Mouse (Mus musculus): ENCODE data around the gene Uap1l1.
"Not testable (repeated sequence)": the region's sequence is repeated elsewhere in the genome, so short reads cannot be mapped to it uniquely, and the experiment has no call there.

Uap1l1 gene

DNA sequence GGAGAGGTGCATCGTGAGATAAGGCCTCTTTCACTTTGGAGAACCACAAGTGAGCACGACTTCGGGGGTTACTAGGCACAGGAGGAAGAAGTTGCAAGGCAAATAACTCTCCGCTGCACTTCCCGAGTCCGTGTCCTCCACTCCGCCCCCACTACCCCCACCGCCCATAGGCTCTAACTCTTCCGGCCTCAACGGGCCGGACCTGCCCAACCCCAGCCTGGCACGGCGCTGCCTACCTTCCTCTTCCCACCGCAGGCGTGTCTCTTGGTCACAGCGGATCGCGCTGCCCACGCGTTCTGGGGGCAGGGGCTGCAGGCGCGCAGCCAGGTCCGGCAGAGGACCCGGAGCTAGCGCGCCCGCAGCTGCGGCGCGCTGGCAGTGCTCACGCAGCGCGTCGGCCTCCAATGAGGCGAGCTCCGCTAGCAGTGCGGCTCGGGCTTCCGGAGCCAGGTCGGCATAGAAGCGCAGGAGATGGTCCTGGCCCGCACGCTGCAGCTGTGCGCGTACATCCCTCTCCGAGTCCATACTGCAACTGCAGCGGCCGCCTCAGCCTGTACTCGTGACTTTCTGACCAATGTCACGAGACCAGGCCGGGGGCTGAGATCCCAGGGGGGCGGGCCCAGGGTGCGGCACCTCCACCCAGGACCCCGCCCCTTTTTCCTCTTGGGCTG is at the start of gene Uap1l1:
TSS of gene Uap1l1 (minus strand) at position 592 of the 671 bp plus-strand sequence.
- DNase-seq (ENCODE audit: low read depth, low spot score), result peak; percentile 75

DNA sequence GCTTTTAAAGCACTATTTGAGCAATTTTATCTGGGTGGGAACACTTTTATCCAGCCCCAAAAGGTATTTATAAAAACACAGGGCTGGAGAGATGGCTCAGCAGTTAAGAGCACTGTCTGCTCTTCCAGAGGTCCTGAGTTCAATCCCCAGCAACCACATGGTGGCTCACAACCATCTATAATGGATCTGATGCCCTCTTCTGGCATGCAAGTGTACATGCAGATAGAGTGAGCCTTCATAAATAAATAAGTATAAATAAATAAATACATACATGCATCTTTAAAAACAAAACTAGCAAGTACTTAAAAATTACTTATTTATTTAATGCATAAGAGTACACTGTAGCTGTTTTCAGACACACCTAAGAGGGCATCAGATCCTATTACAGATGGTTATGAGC is 48.0 kb upstream of the Uap1l1 start:
- not testable (repeated sequence) for DNase-seq (ENCODE audit: low read depth, low spot score)

DNA sequence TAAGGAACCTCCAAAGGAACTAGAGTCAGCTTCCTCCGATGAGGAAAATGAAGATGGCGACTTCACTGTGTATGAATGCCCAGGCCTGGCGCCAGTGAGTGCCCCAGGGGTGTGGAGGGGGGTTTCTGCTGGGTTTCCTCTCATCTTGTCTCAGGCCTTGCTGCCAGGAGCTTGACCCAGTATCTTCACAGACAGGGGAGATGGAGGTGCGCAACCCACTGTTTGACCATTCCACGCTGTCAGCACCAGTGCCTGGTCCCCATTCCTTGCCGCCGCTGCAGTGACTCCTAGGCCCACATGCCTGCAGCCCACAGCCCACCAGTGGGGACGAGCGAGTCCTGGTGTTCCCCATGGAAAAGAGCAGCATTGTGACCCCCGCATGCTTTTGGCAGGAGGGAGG is 43.4 kb upstream of the Uap1l1 start:
- no peak for DNase-seq (ENCODE audit: low read depth, low spot score)

DNA sequence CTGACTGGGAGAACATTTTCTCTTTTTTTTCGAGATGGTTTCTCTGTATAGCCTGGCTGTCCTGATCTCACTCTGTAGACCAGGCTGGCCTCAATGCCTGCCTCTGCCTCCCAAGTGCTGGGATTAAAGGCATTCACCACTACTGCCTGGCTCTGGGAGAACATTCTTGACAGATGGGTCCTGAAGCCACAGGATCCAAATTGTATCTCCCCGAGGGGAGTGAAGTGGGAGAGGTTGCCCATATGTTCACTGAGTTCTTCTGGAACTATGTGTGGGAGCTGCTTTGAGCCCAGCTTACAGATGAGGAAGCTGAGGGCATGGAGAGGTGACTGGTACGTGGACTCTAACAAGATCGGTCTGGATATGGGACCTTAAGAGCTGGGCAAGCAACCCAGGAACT is 38.5 kb upstream of the Uap1l1 start:
- DNase-seq (ENCODE audit: low read depth, low spot score), result no peak

DNA sequence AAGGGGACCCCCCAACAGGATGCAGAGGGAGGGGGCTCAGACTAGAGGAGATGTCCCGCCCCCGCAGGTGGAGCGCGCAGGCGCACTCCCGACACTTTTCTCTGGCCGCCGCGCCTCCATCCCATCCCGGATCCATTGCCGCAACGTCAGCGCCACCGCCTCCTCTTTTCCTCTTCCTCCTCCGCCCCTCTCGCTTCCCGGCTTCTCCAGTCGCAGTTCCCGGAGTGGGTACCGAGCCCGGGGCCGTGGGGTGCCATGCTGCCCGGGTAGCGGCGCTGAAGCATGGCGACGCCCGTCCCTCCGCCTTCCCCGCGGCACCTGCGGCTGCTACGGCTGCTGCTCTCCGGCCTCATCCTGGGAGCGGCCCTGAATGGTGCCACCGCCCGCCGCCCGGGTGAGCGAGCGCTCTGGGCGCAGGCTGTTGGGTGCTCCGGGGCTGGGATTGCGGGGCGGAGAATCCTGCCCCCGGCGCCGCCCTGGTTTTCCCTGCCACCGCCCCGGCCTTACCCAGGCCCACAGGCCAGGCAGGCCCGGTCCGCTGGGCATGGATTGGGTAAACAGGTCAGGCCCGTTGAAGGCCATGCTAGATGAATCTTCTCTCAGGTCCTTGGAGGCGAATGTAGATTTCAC is 37.6 kb upstream of the Uap1l1 start:
- DNase-seq (ENCODE audit: low read depth, low spot score), result no peak

DNA sequence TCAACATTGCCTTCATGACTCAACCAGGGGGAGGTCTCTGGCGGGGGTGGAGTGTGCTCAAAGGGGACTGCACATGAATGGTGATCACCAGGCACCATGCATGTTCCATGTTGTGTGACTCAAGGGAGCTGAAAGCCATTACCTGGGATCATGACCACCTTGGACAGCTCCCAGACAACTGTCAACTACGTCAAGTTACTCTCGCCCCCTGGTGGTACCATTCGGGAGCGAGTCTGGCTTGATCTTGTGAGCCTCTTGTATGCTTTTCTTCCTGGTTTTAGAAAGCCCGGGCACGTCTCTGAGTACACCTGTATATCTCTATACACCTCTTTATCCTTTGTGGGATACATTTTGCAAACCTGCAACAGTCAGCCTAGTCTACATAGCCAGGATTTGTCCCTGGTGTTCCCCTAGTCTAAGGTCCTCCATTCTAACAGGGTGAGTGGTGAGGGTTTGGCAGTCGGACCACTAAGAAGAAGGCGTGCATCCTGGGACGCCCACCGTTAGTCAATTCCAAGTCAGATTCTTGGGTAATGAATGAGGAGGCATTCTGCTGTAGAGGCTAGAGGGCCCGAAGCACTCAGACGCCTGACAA is 37.0 kb upstream of the Uap1l1 start:
- peak; percentile 87 for DNase-seq (ENCODE audit: low read depth, low spot score)

DNA sequence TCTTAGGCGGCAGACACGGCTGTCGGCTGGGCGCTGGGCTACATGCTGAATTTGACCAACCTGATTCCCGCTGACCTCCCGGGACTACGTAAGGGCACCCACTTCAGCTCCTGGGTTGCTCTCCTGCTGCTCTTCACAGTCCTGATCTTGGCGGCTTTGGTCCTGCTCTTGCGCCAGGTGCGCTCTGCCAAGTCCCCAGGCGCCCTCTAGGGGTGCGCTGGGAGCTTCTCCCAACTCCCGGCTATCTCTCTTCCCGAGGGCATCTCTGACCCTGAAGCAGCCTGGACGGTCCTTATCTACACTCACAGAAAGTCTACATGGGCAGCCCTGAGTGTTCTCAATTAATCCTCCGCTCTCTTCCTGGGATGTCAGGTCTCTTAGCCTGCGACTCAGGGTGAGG is 35.3 kb upstream of the Uap1l1 start:
- no peak for DNase-seq (ENCODE audit: low read depth, low spot score)

DNA sequence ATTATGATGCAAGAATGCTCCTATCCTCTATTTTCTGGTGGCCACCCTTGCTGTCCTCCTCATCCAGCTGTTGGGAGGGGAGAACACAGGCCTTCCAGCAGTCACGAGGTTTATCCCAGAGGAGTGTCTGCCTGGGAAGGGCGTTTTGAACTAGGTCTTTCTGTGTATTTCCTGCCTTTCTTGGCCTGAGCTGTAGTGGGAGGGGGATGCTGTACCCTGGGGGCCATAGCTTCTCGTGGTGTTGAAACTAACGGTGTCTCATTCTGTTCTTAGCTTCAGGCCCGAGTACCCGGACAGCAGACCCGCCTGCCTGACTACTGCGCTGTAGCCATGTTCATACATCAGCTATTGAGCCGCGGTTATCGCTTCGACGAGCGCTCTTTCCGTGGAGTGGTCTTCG is 34.8 kb upstream of the Uap1l1 start:
- DNase-seq (ENCODE audit: low read depth, low spot score), result no peak

DNA sequence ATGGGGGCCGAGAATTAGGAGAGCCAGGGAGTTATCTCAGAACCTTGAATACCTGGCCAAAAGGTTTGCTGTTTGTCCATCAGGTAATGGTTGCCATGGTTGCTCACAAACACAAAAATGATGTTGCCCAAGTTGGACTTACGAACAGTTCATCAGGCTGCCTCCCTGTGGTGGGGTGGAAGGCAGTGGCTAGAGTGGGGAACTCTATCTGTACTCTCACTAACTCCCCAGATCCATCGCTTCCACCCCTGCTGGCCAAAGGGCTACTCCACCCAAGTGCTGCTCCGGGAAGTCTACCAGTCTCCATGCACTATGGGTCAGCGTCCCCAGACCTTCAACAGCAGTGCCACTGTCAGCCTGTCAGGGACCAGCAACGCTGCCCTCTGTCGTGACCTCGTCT is 33.6 kb upstream of the Uap1l1 start, which contains the start of gene Npdc1:
TSS of gene Npdc1 (plus strand) at position 301 of the 400 bp plus-strand sequence.
- DNase-seq (ENCODE audit: low read depth, low spot score), result no peak

DNA sequence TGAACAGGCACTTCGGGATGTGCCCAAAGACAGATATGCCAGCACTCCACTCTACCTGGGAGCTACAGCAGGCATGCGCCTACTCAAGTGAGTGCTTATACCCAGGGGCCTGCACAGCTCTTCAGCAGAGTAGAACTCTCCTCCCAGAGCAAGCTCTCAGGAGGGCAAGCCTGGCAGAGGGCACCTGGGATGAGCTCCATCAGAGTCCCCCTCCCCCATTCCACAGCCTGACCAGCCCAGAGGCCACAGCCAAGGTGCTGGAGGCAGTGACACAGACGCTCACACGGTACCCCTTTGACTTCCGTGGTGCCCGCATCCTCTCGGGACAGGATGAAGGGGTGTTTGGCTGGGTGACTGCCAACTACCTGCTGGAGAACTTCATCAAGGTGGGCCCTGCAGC is 32.6 kb upstream of the Uap1l1 start:
- no peak for DNase-seq (ENCODE audit: low read depth, low spot score)

DNA sequence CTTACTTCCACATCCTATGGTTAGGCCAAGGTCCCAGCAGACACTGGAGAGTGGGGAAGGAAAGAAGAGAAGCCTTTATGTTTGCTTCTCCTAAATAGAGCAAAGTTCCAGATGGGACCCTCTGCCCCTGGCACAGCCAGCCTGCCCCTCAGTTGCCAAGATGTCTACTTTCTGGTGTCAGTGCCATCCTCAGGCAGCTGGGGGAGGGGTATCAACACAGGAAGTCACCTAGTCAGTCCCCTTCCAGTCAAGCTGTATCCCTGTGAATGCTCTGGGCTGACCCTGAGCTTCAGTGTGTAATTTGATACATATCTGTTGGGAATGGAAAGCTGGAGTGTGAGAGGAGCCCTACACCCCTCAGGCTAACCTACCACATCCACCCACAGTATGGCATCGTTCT is 31.5 kb upstream of the Uap1l1 start:
- DNase-seq (ENCODE audit: low read depth, low spot score), result no peak

DNA sequence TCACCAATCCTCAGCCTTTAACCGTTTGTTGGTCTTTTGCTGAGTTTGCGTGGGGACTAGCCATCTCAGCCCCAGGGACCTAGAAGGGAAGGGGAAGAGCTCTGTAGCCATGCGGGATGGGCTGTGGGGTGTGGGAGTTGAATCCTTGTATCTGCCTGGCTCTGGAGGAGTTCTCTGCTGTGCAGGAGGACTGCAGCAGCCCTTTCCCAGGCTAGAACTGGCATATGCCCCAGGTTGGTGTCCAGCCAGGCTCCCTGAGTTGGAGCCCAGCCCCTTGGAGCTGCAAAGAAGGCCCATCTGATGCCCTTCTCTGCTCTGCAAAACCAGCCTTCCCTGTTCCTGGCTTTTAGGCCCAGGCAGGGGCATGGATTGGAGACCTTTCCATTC is 31.1 kb upstream of the Uap1l1 start:
- DNase-seq (ENCODE audit: low read depth, low spot score), result no peak

DNA sequence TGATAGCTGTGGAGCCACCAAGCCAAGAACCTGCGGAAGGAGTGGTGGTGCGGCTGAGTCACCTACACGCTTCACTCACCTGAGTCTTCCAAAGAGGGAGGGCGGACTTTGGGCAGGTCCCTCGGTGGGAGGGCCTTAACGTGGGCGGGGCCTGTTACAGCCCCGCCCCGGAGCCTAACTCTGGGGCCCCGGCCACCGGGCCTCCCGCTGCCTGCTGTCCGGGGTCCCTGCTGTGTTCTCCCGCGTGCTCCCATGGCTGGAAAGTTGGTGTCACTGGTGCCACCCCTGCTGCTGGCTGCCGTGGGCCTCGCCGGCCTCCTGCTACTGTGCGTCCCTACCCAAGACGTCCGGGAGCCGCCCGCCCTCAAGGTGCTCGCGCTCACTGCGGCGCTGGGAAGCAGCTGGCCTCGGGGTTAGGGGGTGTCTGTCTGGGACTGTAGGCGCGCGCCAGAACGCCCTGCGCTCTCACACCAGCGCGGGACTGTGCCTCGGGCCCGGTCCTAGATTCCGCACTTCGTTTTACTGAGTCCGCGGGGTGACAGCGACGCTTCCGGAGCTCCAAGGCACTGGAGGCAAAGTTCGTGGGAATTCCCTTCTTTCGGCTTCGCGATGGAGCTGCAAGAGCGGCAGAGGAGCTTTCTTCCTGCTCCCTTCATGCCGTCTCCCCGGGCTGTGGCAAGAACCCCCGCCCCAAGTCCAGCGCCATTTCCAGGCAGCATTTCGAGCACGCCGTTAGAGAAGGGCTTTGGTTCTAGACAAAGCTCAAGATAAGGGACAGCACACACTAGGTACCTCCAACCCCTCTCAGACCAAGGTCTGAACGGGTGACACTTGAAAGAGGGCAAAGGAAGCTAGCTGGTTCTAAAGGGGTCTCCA is 30.5 kb upstream of the Uap1l1 start, which contains the start of gene Entpd2:
TSS of gene Entpd2 (plus strand) at position 154 of the 876 bp plus-strand sequence.
- DNase-seq (ENCODE audit: low read depth, low spot score), result no peak

DNA sequence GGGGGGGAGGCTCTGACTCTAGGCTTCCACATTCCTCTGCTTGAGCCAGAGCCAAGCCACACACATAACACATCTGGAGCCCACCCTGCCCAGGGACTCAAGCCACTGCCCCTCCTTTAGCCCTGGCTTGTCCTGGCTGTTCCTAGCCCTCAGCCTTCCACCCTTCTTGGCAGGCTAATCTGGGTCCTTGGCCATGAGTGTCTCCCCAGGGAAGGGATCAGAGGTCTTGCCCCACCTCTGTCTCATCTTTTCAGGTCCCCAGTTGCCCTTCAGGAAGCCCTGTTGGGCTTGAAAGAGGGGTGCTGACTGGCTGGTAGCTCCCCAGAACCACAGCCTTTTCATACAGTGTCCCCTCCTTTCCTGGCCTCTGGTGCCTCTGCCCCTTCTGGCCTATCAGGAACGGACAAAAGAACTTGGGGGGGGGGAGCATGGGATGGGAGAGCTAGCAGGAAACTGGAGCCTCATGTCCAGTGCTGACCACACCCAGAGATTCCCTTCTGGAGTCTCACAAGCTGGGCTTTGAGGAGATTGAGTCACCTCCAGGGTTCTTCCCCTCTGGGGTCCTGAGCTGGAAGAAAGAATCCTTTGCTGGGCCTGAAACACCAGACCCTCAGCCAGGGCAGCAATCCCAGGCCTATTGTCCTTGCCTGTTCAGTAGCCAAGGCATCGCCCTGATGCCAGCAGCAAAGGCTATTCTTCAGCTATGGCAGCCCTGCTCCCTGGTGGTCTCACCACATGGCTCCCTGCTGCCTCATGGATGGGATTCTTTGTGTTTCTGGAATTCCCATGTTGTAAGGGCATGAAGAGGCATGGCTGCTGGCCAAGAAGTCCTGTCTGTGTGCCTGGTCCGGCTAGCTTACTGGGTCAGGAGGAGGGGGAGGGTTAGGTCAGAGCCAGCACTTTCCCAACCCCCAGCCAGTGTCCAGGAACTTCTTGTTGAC is 29.1 kb upstream of the Uap1l1 start:
- DNase-seq (ENCODE audit: low read depth, low spot score), result no peak

DNA sequence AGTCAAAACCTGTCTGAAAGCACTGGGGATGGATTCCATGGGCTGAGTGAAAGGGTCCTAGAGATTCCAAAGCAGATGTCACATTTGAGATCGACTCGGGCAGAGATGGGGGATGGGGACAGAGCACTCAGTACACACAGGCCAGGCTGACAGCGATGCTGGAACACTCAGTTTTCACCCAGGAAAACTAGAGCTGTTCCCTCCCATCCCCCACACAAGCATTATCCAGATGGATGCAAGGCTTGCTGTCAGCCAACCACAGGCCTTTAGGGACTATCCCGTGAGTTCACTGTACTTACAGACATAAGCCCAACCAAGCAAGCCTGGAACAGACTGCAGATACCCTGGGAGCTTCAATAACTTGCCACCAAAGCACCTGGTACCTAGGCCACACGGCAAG is 25.8 kb upstream of the Uap1l1 start:
- no peak for DNase-seq (ENCODE audit: low read depth, low spot score)

DNA sequence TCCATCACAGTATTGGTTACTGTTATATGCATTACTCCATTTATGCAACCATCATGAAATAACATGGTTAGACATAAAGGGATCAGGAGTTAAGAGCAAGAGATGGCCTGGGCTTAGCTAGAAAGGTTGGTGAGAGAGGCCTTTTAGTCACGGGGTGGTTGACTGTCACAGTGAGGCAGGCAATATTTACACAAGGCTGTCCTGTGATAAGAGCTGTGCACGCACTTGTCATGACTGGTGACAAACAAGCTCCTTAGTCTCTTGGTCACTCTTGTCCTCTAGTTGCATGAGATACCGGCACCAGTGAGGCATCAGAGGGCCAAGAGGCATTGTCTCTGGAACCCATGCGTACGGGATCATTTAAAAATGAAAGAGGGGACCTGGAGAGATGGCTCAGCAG is 19.0 kb upstream of the Uap1l1 start:
- no peak for DNase-seq (ENCODE audit: low read depth, low spot score)

DNA sequence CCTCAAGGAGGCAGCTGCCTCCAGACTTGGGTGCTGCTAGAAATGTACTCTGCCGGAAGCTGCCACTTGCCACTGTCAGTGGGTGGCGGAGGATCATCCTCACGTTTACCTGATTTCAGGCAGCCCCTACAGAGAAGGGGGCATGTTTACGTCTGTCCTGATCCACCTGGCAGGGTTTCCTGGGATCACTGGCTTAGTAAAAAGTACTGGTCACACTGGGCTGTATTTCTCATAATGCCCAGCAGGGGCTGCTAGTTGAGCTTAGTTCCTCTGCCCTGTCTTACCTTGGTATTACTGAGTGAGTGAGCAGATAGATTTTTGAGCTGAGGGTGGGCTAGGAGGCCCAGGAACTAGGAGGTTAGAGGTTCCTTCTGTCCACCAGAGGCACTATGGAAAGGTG is 11.1 kb upstream of the Uap1l1 start:
- DNase-seq (ENCODE audit: low read depth, low spot score), result no peak

DNA sequence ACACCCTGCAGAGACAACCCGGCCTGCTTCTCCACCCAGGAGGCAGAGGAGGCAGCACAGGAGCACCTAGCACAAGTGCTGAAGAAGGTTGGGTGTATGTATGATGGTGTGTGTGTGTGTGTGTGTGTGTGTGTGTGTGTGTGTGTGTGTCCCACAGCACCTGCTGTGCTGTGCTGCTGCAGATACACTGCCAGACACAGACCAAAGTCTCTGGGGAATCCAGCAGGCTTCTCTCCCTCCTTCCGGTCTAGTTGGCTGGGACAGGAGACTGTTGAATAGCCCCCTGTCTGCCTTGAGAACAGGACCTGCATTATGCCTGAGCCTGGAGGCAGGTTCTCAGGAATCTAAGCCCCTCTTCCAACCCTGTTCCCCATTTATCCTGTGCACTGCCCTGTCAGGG is 7.9 kb upstream of the Uap1l1 start:
- no peak for DNase-seq (ENCODE audit: low read depth, low spot score)

DNA sequence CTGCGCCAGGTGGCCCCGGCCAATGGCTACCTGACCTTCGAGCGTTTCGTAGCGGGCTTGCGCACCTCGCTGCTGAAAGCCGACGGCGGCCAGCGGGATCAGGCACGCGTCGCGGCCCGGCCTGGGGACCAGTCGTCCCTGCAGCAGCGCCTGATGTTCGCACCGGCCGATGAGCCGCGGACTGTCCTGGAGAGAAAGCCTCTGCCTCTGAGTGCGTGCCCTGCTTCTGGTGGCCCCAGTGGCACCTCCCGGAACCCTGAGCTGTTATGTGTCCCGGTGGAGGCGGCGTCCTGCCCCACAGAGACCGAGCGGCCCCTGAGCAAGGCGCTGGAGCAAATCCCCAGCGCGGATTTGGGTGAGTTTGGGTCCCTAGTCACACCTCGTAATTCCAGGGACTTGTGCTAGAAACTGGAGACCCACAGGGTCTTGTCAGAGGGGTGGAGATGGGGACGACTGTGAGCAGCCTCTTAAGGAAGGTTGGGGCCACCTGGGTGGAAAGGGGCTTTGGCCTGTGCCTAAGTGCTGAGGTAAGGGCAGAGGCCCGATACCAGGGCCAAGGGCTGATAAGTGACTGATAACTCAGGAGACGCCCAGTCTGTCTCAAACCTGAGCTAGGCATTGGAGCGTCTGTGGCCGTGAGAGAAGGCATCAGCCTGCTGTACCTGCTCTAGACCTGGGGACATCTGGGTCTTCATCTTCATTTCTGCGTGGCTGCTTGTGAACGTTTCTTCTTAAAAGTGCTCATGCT is 7.3 kb upstream of the Uap1l1 start:
- DNase-seq (ENCODE audit: low read depth, low spot score), result no peak
